Mouse (Mus musculus): ENCODE measurements around the gene 5430403G16Rik. TPM values are rescaled to one million over a fixed set of nuclear protein-coding genes. Genes with fewer than 3 reads are reported as not detected.
"Not testable (repeated sequence)": the region's sequence is repeated elsewhere in the genome, so short reads cannot be mapped to it uniquely, and the experiment has no call there.

5430403G16Rik gene
- total RNA-seq (2021) = 1 to 10 TPM; 1.9 to 2.1 TPM
- long read RNA-seq, experiment 1, partial matches to known transcripts = 0 of 1 reads
- long read RNA-seq, experiment 1, other reads (novel, unspliced or antisense) = 1 of 1 reads
- long read RNA-seq, experiment 2 = 0 reads

- peak; percentile 60 to 73 for DNase-seq (ENCODE audit: extremely low spot score in 1 of 2, low spot score in 2 of 2)
- not testable (repeated sequence) for H3K27ac ChIP-seq
- H3K4me3 ChIP-seq = peak within 1 kb of the TSS; percentile 61
- intact Hi-C loops (cut with DNase I) = loop anchor here (5.0 kb wide), 3 partner anchors 62 to 177 kb away; partner anchors contain the start of genes 4930522L14Rik and Crlf2
These were observed at the start of gene 5430403G16Rik for GRCm38 (mm10) chr5:109690537-109691201. 5430403G16Rik (minus strand) TSS chr5:109691041.

- DNase-seq (ENCODE audit: extremely low spot score in 1 of 2, low spot score in 2 of 2); H3K4me3 ChIP-seq; H3K27ac ChIP-seq; intact Hi-C loops (cut with DNase I): not testable (repeated sequence)
These were observed 26.5 kb upstream of the 5430403G16Rik start for GRCm38 (mm10) chr5:109717341-109717740.

- not testable (repeated sequence) for H3K27ac ChIP-seq; DNase-seq (ENCODE audit: extremely low spot score in 1 of 2, low spot score in 2 of 2)
- peak overlapping the region; percentile 61 for H3K4me3 ChIP-seq
- intact Hi-C loops (cut with DNase I) = loop anchor here (5.0 kb wide), 3 partner anchors 61 to 176 kb away; partner anchors contain the start of genes 4930522L14Rik and Crlf2
These were observed 544 bp upstream of the 5430403G16Rik start for GRCm38 (mm10) chr5:109691205-109691965.

GRCm38 (mm10) chr5:109682921-109683320 lies 7.9 kb downstream of the 5430403G16Rik start:
- DNase-seq (ENCODE audit: extremely low spot score in 1 of 2, low spot score in 2 of 2) = no peak
- Histone ChIP-seq H3K4me3 (no peak overlapping the region), H3K27ac (no peak overlapping the region)
- intact Hi-C loops (cut with DNase I) = no loop called here
- TF ChIP-seq CTCF (IDR thresholded peaks at IDR 0.05) = no peak

Other genes with a start within 250 kb of the 5430403G16Rik start
- gene Crlf2, start 132.0 kb downstream of the 5430403G16Rik start, total RNA-seq (2021) = 10 to 100 TPM; 31.5 to 37.7 TPM
- gene 4930522L14Rik, start 60.8 kb upstream of the 5430403G16Rik start, total RNA-seq (2021) = 1 to 10 TPM; 2.5 to 3.0 TPM
- 10 to 100 TPM; 38.3 to 40.0 TPM for gene Gm15446, start 232.4 kb upstream of the 5430403G16Rik start, total RNA-seq (2021)